Mouse (Mus musculus): ENCODE measurements at regions not wholly inside any gene's neighbourhood (a gene's known extent, or its start where the extent isn't known, plus 50 kb on each side); places are given as distances from the start of the nearest gene placed in this dataset.
A peak's percentile ranks its signal among the peaks of the same experiment; 100 is the strongest.

GRCm38 (mm10) chr13:107598391-107598790 lies 445.9 kb upstream of the Smim15 start:
- no peak for ATAC-seq (ENCODE audit: low read depth)
- H3K27me3 ChIP-seq: no peaks in the 10 kb centered on the region
- no peak overlapping the region for H3K4me3 ChIP-seq (replicated peaks)
- no peak overlapping the region for H3K9ac ChIP-seq
- no peaks in the 10 kb centered on the region for H3K9me3 ChIP-seq (replicated peaks)
- 73% methylated on average over 1 of the region's 1 CpGs for WGBS (ENCODE audit: insufficient replicate concordance)
- H3K36me3 ChIP-seq: no peaks in the 10 kb centered on the region
- H3K4me2 ChIP-seq: no peak overlapping the region
- no peak overlapping the region for H3K27ac ChIP-seq
- no peak for DNase-seq
- H3K4me1 ChIP-seq (replicated peaks): peaks cover 4% of the 10 kb centered on the region; the same call in 1 of the 2 replicates

GRCm38 (mm10) chr13:107597217-107597616 lies 447.0 kb upstream of the Smim15 start:
- Histone ChIP-seq H3K4me1 (replicated peaks) (peaks cover 4% of the 10 kb centered on the region; the same call in 1 of the 2 replicates), H3K4me3 (replicated peaks) (no peak overlapping the region), H3K36me3 (no peaks in the 10 kb centered on the region), H3K9ac (no peak overlapping the region), H3K9me3 (replicated peaks) (no peaks in the 10 kb centered on the region), H3K27ac (no peak overlapping the region), H3K27me3 (no peaks in the 10 kb centered on the region), H3K4me2 (no peak overlapping the region)
- 70% methylated on average over 2 of the region's 2 CpGs for WGBS (ENCODE audit: insufficient replicate concordance)
- no peak for DNase-seq
- ATAC-seq (ENCODE audit: low read depth): no peak

- H3K36me3 ChIP-seq: no peaks in the 10 kb centered on the region
- ATAC-seq (ENCODE audit: low read depth) (no peak), DNase-seq (no peak)
- no peak overlapping the region for H3K9ac ChIP-seq
- H3K27me3 ChIP-seq: no peaks in the 10 kb centered on the region
- peaks cover 4% of the 10 kb centered on the region; the same call in 1 of the 2 replicates for H3K4me1 ChIP-seq (replicated peaks)
- no peak overlapping the region for H3K4me3 ChIP-seq (replicated peaks)
- no peaks in the 10 kb centered on the region for H3K9me3 ChIP-seq (replicated peaks)
- no peak overlapping the region for H3K4me2 ChIP-seq
- 39% methylated on average over 2 of the region's 2 CpGs for WGBS (ENCODE audit: insufficient replicate concordance)
- no peak overlapping the region for H3K27ac ChIP-seq
Measured at GRCm38 (mm10) chr13:107596183-107596582, 448.1 kb upstream of the Smim15 start.

- Histone ChIP-seq H3K4me1 (replicated peaks) (no peaks in the 10 kb centered on the region), H3K36me3 (no peaks in the 10 kb centered on the region), H3K4me3 (replicated peaks) (no peak overlapping the region), H3K9ac (no peak overlapping the region), H3K9me3 (replicated peaks) (no peaks in the 10 kb centered on the region), H3K27ac (no peak overlapping the region), H3K4me2 (no peak overlapping the region), H3K27me3 (no peaks in the 10 kb centered on the region)
- DNase-seq (no peak), ATAC-seq (ENCODE audit: low read depth) (no peak)
- 76% methylated on average over 9 of the region's 9 CpGs for WGBS (ENCODE audit: insufficient replicate concordance)
Measured at GRCm38 (mm10) chr13:107588399-107589002, 455.7 kb upstream of the Smim15 start.

- H3K4me2 ChIP-seq: no peak overlapping the region
- no peaks in the 10 kb centered on the region for H3K36me3 ChIP-seq
- no peaks in the 10 kb centered on the region for H3K9me3 ChIP-seq (replicated peaks)
- DNase-seq (no peak), ATAC-seq (ENCODE audit: low read depth) (no peak)
- 56% methylated on average over 8 of the region's 8 CpGs for WGBS (ENCODE audit: insufficient replicate concordance)
- no peaks in the 10 kb centered on the region for H3K27me3 ChIP-seq
- H3K4me1 ChIP-seq (replicated peaks): no peaks in the 10 kb centered on the region
- H3K9ac ChIP-seq: no peak overlapping the region
- no peak overlapping the region for H3K27ac ChIP-seq
- H3K4me3 ChIP-seq (replicated peaks): no peak overlapping the region
Measured at GRCm38 (mm10) chr13:107587678-107588077, 456.6 kb upstream of the Smim15 start.

GRCm38 (mm10) chr13:107585936-107586335 lies 458.3 kb upstream of the Smim15 start:
- no peak for ATAC-seq (ENCODE audit: low read depth)
- H3K36me3 ChIP-seq: no peaks in the 10 kb centered on the region
- no peak overlapping the region for H3K4me2 ChIP-seq
- no peak overlapping the region for H3K4me3 ChIP-seq (replicated peaks)
- H3K27me3 ChIP-seq: no peaks in the 10 kb centered on the region
- H3K9me3 ChIP-seq (replicated peaks): no peaks in the 10 kb centered on the region
- no peak for DNase-seq
- no peak overlapping the region for H3K9ac ChIP-seq
- H3K27ac ChIP-seq: no peak overlapping the region
- 75% methylated on average over 9 of the region's 9 CpGs for WGBS (ENCODE audit: insufficient replicate concordance)
- H3K4me1 ChIP-seq (replicated peaks): no peaks in the 10 kb centered on the region

GRCm38 (mm10) chr13:107585353-107585752 lies 458.9 kb upstream of the Smim15 start:
- Histone ChIP-seq H3K4me2 (no peak overlapping the region), H3K4me3 (replicated peaks) (no peak overlapping the region), H3K27ac (no peak overlapping the region), H3K9ac (no peak overlapping the region), H3K4me1 (replicated peaks) (no peaks in the 10 kb centered on the region), H3K9me3 (replicated peaks) (no peaks in the 10 kb centered on the region), H3K36me3 (no peaks in the 10 kb centered on the region), H3K27me3 (no peaks in the 10 kb centered on the region)
- DNase-seq (no peak), ATAC-seq (ENCODE audit: low read depth) (no peak)
- 31% methylated on average over 4 of the region's 4 CpGs for WGBS (ENCODE audit: insufficient replicate concordance)

GRCm38 (mm10) chr13:107578968-107579367 lies 465.3 kb upstream of the Smim15 start:
- H3K4me1 ChIP-seq (replicated peaks): peaks cover 39% of the 10 kb centered on the region
- no peak overlapping the region for H3K4me3 ChIP-seq (replicated peaks)
- no peak for ATAC-seq (ENCODE audit: low read depth)
- no peak overlapping the region for H3K4me2 ChIP-seq
- H3K27me3 ChIP-seq: no peaks in the 10 kb centered on the region
- no peak overlapping the region for H3K9ac ChIP-seq
- no peaks in the 10 kb centered on the region for H3K36me3 ChIP-seq
- 73% methylated on average over 6 of the region's 6 CpGs for WGBS (ENCODE audit: insufficient replicate concordance)
- no peak for DNase-seq
- H3K9me3 ChIP-seq (replicated peaks): no peaks in the 10 kb centered on the region
- no peak overlapping the region for H3K27ac ChIP-seq

GRCm38 (mm10) chr13:107577809-107578208 lies 466.4 kb upstream of the Smim15 start:
- ATAC-seq (ENCODE audit: low read depth) (peak; percentile 88), DNase-seq (peak; percentile 47)
- Histone ChIP-seq H3K4me3 (replicated peaks) (peak overlapping the region; percentile 28; the same call in 1 of the 2 replicates), H3K9ac (peak overlapping the region; percentile 36; the same call in 1 of the 2 replicates), H3K9me3 (replicated peaks) (no peaks in the 10 kb centered on the region), H3K36me3 (no peaks in the 10 kb centered on the region), H3K27ac (peak overlapping the region; percentile 86), H3K4me2 (peak overlapping the region; percentile 56), H3K27me3 (no peaks in the 10 kb centered on the region), H3K4me1 (replicated peaks) (peaks cover 45% of the 10 kb centered on the region)
- 35% methylated on average over 8 of the region's 8 CpGs for WGBS (ENCODE audit: insufficient replicate concordance)

- DNase-seq (peak; percentile 66), ATAC-seq (ENCODE audit: low read depth) (peak; percentile 95)
- Histone ChIP-seq H3K9ac (peak overlapping the region; percentile 36; the same call in 1 of the 2 replicates), H3K36me3 (no peaks in the 10 kb centered on the region), H3K27ac (peak overlapping the region; percentile 86), H3K4me3 (replicated peaks) (peak overlapping the region; percentile 28; the same call in 1 of the 2 replicates), H3K4me1 (replicated peaks) (peaks cover 45% of the 10 kb centered on the region), H3K27me3 (no peaks in the 10 kb centered on the region), H3K4me2 (peak overlapping the region; percentile 56), H3K9me3 (replicated peaks) (no peaks in the 10 kb centered on the region)
- 17% methylated on average over 4 of the region's 4 CpGs for WGBS (ENCODE audit: insufficient replicate concordance)
Measured at GRCm38 (mm10) chr13:107577272-107577671, 467.0 kb upstream of the Smim15 start.

GRCm38 (mm10) chr13:107576701-107577100 lies 467.5 kb upstream of the Smim15 start:
- H3K27ac ChIP-seq: peak overlapping the region; percentile 86
- H3K4me1 ChIP-seq (replicated peaks): peaks cover 50% of the 10 kb centered on the region
- H3K36me3 ChIP-seq: no peaks in the 10 kb centered on the region
- WGBS (ENCODE audit: insufficient replicate concordance): 48% methylated on average over 5 of the region's 5 CpGs
- peak overlapping the region; percentile 5; the same call in 1 of the 2 replicates for H3K9ac ChIP-seq
- H3K4me3 ChIP-seq (replicated peaks): no peak overlapping the region
- no peak for DNase-seq
- H3K4me2 ChIP-seq: peak overlapping the region; percentile 56
- no peaks in the 10 kb centered on the region for H3K27me3 ChIP-seq
- ATAC-seq (ENCODE audit: low read depth): no peak
- H3K9me3 ChIP-seq (replicated peaks): no peaks in the 10 kb centered on the region

- Histone ChIP-seq H3K4me3 (replicated peaks) (no peak overlapping the region), H3K4me1 (replicated peaks) (peaks cover 56% of the 10 kb centered on the region), H3K4me2 (no peak overlapping the region), H3K9ac (no peak overlapping the region), H3K27ac (no peak overlapping the region), H3K36me3 (no peaks in the 10 kb centered on the region), H3K27me3 (no peaks in the 10 kb centered on the region), H3K9me3 (replicated peaks) (no peaks in the 10 kb centered on the region)
- DNase-seq: no peak
- WGBS (ENCODE audit: insufficient replicate concordance): 74% methylated on average over 3 of the region's 3 CpGs
- ATAC-seq (ENCODE audit: low read depth): no peak
Measured at GRCm38 (mm10) chr13:107575025-107575424, 469.2 kb upstream of the Smim15 start.

All from liver, embryonic 13.5 days (tissue).